ENCODE assay signal across 21 mouse cellular contexts in the genomic region with DNA sequence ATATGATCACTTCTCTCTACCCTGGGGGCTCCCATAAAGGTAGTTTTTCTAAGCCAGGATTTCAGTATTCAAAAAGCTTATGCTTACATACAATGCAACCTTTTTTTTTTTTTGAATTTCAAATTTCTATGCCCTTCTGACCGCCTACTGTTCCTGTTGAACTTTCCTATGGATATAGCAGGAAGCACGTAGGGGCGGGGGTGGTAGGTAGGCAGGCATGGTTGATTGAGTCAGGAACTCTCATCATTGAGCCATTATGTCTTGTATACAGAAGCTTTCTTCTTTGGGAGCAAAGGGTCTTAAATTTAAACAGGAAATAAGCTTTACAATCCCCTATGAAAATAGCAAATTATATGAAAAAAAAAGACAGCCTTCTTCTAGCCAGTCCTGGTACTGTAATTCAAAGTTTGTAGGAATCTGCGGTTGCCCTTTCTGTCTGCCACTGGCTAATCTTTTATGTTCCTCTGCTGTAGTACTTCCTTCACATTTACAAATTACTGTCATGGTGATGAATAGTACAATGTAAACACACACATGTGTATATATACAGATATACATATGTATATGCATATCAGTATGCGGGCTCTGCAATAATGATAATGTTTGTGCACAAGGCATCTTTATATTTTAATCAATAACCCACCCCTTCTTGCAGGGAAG.
DNase-seq lines count a peak whose midpoint lies in the region; ATAC-seq lines count a peak whose summit lies in the region.
"Had no signal": no experiment of that assay in that cellular context is flagged by ENCODE, and none has a peak within 500 bp of the region (broad histone marks: within the 10 kb centered on the region; RNA-seq: fewer than 3 reads in every experiment).

No protein-coding gene starts in this region.

- no peaks in the 10 kb centered on the region for H3K4me1 ChIP-seq in heart, embryonic 12.5 days (replicated peaks)
- H3K4me1 ChIP-seq in lung, embryonic 15.5 days: no peaks in the 10 kb centered on the region
- H3K4me1 ChIP-seq: embryonic facial prominence, embryonic 15.5 days; forebrain, embryonic 10.5 days; forebrain, embryonic 12.5 days had no signal

- H3K36me3 ChIP-seq in heart, embryonic 12.5 days: no peaks in the 10 kb centered on the region
- H3K36me3 ChIP-seq in lung, embryonic 15.5 days: no peaks in the 10 kb centered on the region
- H3K36me3 ChIP-seq: embryonic facial prominence, embryonic 13.5 days; embryonic facial prominence, embryonic 15.5 days; forebrain, embryonic 10.5 days; forebrain, embryonic 12.5 days had no signal

- peak; percentile 31 for DNase-seq in heart, adult 11 months
- no peak for DNase-seq in lung, postnatal 4 days
- DNase-seq: adrenal gland, adult 2 months; adrenal gland, postnatal 10 days; adrenal gland, postnatal 25 days; cerebellum, adult 11 months; cerebellum, adult 18-20 months; cerebellum, adult 8-10 months; cerebellum, adult 9-11 months; cerebellum, postnatal 14 days; cerebellum, postnatal 36 days; embryo, embryonic 11 days had no signal

- no peak overlapping the region for H3K27ac ChIP-seq in heart, embryonic 12.5 days (ENCODE audit: poor library complexity, severe bottlenecking)
- no peak overlapping the region for H3K27ac ChIP-seq in lung, embryonic 15.5 days
- H3K27ac ChIP-seq: embryonic facial prominence, embryonic 13.5 days; embryonic facial prominence, embryonic 15.5 days; forebrain, embryonic 10.5 days; forebrain, embryonic 12.5 days had no signal

- 82% methylated on average over 5 of the region's 5 CpGs for WGBS in heart, embryonic 12.5 days
- 60% methylated on average over 5 of the region's 5 CpGs for WGBS in lung, embryonic 15.5 days

- H3K4me3 ChIP-seq in heart, embryonic 12.5 days: no peak overlapping the region
- H3K4me3 ChIP-seq in lung, embryonic 15.5 days: no peak overlapping the region
- H3K4me3 ChIP-seq: embryonic facial prominence, embryonic 13.5 days; embryonic facial prominence, embryonic 15.5 days; erythroblast, embryonic 14.5 days; forebrain, embryonic 10.5 days; forebrain, embryonic 12.5 days had no signal

- H3K9me3 ChIP-seq in heart, embryonic 12.5 days (replicated peaks): no peaks in the 10 kb centered on the region
- H3K9me3 ChIP-seq in lung, embryonic 15.5 days: no peaks in the 10 kb centered on the region
- H3K9me3 ChIP-seq: embryonic facial prominence, embryonic 13.5 days; embryonic facial prominence, embryonic 15.5 days; forebrain, embryonic 10.5 days; forebrain, embryonic 12.5 days had no signal

- H3K27me3 ChIP-seq in heart, embryonic 12.5 days (replicated peaks): no peaks in the 10 kb centered on the region
- no peaks in the 10 kb centered on the region for H3K27me3 ChIP-seq in lung, embryonic 15.5 days
- H3K27me3 ChIP-seq: embryonic facial prominence, embryonic 13.5 days; embryonic facial prominence, embryonic 15.5 days; forebrain, embryonic 12.5 days had no signal

- H3K4me2 ChIP-seq in heart, embryonic 12.5 days: no peak overlapping the region
- H3K4me2 ChIP-seq in lung, embryonic 15.5 days: no peak overlapping the region
- H3K4me2 ChIP-seq: embryonic facial prominence, embryonic 13.5 days; embryonic facial prominence, embryonic 15.5 days; forebrain, embryonic 12.5 days had no signal

- ATAC-seq in heart, embryonic 12.5 days (ENCODE audit: insufficient number of reproducible peaks, low FRiP score): no peak
- ATAC-seq in lung, embryonic 15.5 days (ENCODE audit: borderline replicate concordance, extremely low read depth, low FRiP score, low TSS enrichment): peak; percentile 59; the same call in 1 of the 2 replicates
- ATAC-seq: forebrain, embryonic 14.5 days; forebrain, embryonic 16.5 days had no signal

- H3K9ac ChIP-seq in heart, embryonic 12.5 days: no peak overlapping the region
- no peak overlapping the region for H3K9ac ChIP-seq in lung, embryonic 15.5 days
- H3K9ac ChIP-seq: embryonic facial prominence, embryonic 13.5 days; embryonic facial prominence, embryonic 15.5 days; forebrain, embryonic 12.5 days had no signal
